Mouse (Mus musculus) granulocyte monocyte progenitor cell, adult 5-6 weeks (primary cell): Measurements from ENCODE around the gene Usp32. TPM values are rescaled to one million over a fixed set of nuclear protein-coding genes. Genes with fewer than 3 reads are reported as not detected.

Experiments used
- ATAC-seq: replicated peaks from 2 replicates; pipeline ENCODE4 v1.8.0; 2016; ENCODE audit warnings: mild to moderate bottlenecking, moderate TSS enrichment, inconsistent platforms; ENCODE audit not compliant: poor library complexity, severe bottlenecking
- total RNA-seq, 2 experiments: library from RNA; stranded (forward) in 1 of 2; stranded (reverse) in 1 of 2; fragments of 200-712, 200-1000 nt in 1 of 2; fragments of >200 nt in 1 of 2; fragmentation: Nextera tagmentation in 1 of 2; gene quantifications; 2 replicates each; pipeline ENCODE4 v1.2.3; 2014 to 2017

The Usp32 gene
- total RNA-seq, 2 experiments from 2014 or later, result 7.6 to 12.2 TPM

GRCm38 (mm10) chr11:84988341-84988919 is 151.5 kb downstream of the Usp32 start:
- no peak for ATAC-seq

- ATAC-seq, result no peak
Observed at GRCm38 (mm10) chr11:84985421-84985820, 154.5 kb downstream of the Usp32 start.

GRCm38 (mm10) chr11:84980697-84981096 is 159.3 kb downstream of the Usp32 start:
- no peak for ATAC-seq

- ATAC-seq, result peak; percentile 92
Observed at GRCm38 (mm10) chr11:84979351-84979750, 160.6 kb downstream of the Usp32 start.

GRCm38 (mm10) chr11:84978113-84978512 is 161.8 kb downstream of the Usp32 start:
- ATAC-seq, result no peak

- no peak for ATAC-seq
Observed at GRCm38 (mm10) chr11:84977385-84977952, 162.5 kb downstream of the Usp32 start.

GRCm38 (mm10) chr11:84976706-84977105 is 163.3 kb downstream of the Usp32 start:
- ATAC-seq, result no peak

- no peak for ATAC-seq
Observed at GRCm38 (mm10) chr11:84974582-84974981, 165.4 kb downstream of the Usp32 start.

- no peak for ATAC-seq
Observed at GRCm38 (mm10) chr11:84973661-84974060, 166.3 kb downstream of the Usp32 start.

GRCm38 (mm10) chr11:84972067-84972466 is 167.9 kb downstream of the Usp32 start:
- no peak for ATAC-seq

GRCm38 (mm10) chr11:84968775-84969174 is 171.2 kb downstream of the Usp32 start:
- no peak for ATAC-seq

GRCm38 (mm10) chr11:84968309-84968708 is 171.7 kb downstream of the Usp32 start:
- no peak for ATAC-seq

- no peak for ATAC-seq
Observed at GRCm38 (mm10) chr11:84967113-84967512, 172.8 kb downstream of the Usp32 start.

- ATAC-seq, result no peak
Observed at GRCm38 (mm10) chr11:84966696-84967095, 173.3 kb downstream of the Usp32 start.

- ATAC-seq, result no peak
Observed at GRCm38 (mm10) chr11:84963556-84963955, 176.4 kb downstream of the Usp32 start.

GRCm38 (mm10) chr11:84962536-84962935 is 177.4 kb downstream of the Usp32 start:
- ATAC-seq, result no peak

GRCm38 (mm10) chr11:84961571-84961970 is 178.4 kb downstream of the Usp32 start:
- ATAC-seq, result no peak

- ATAC-seq, result no peak
Observed at GRCm38 (mm10) chr11:84960780-84961179, 179.2 kb downstream of the Usp32 start.

- ATAC-seq, result no peak
Observed at GRCm38 (mm10) chr11:84960291-84960690, 179.7 kb downstream of the Usp32 start.

GRCm38 (mm10) chr11:84959701-84960181 is 180.2 kb downstream of the Usp32 start:
- no peak for ATAC-seq

- ATAC-seq, result no peak
Observed at GRCm38 (mm10) chr11:84959181-84959580, 180.8 kb downstream of the Usp32 start.

GRCm38 (mm10) chr11:84958271-84958630 is 181.7 kb downstream of the Usp32 start:
- no peak for ATAC-seq
